ENCODE assay signal across 8 mouse cellular contexts in genomic region chr6:77980137-77981052, GRCm38 (mm10). TPM values are rescaled to one million over a fixed set of nuclear protein-coding genes. Genes with fewer than 3 reads are reported as not detected.
DNase-seq lines count a peak whose midpoint lies in the region; ATAC-seq lines count a peak whose summit lies in the region.

No protein-coding gene starts in this region.

- peak overlapping the region; percentile 78 for H3K4me2 ChIP-seq in heart, embryonic 11.5 days
- H3K4me2 ChIP-seq in forebrain, embryonic 14.5 days (ENCODE audit: low read length) = peak overlapping the region; percentile 58
- H3K4me2 ChIP-seq in liver, embryonic 13.5 days = peak overlapping the region; percentile 60; the same call in 1 of the 2 replicates

- H3K36me3 ChIP-seq in heart, embryonic 11.5 days (ENCODE audit: control insufficient read depth, insufficient read depth, low read length) = no peaks in the 10 kb centered on the region
- H3K36me3 ChIP-seq in forebrain, embryonic 14.5 days (ENCODE audit: control insufficient read depth, insufficient read depth, low read length) = no peaks in the 10 kb centered on the region
- H3K36me3 ChIP-seq in liver, embryonic 13.5 days = no peaks in the 10 kb centered on the region

- no peak overlapping the region for H3K9ac ChIP-seq in heart, embryonic 11.5 days (ENCODE audit: low read depth, low read length)
- peak overlapping the region; percentile 72 for H3K9ac ChIP-seq in forebrain, embryonic 14.5 days (ENCODE audit: low read length)
- no peak overlapping the region for H3K9ac ChIP-seq in liver, embryonic 13.5 days

- intact Hi-C loops in left cerebral cortex, postnatal 25 days (cut with DNase I) = no loop called here

- no peak for DNase-seq in heart, adult 18-20 months
- DNase-seq in MN1 (ENCODE audit: low spot score) = peak; percentile 6
- DNase-seq in forebrain, embryonic 14.5 days (ENCODE audit: low spot score) = peak; percentile 54
- DNase-seq in liver, embryonic 13.5 days = no peak
- DNase-seq in gastrocnemius, adult 8-10 months (ENCODE audit: low spot score in 2 of 2) = no peak
- DNase-seq in right cerebral cortex, adult 18-20 months = no peak
- no peak for DNase-seq in left cerebral cortex, postnatal 25 days (ENCODE audit: low spot score in 2 of 2)

- no peaks in the 10 kb centered on the region for H3K9me3 ChIP-seq in heart, embryonic 11.5 days (replicated peaks; ENCODE audit: control insufficient read depth, low read length)
- no peaks in the 10 kb centered on the region for H3K9me3 ChIP-seq in forebrain, embryonic 14.5 days (replicated peaks; ENCODE audit: control insufficient read depth, low read length)
- no peaks in the 10 kb centered on the region for H3K9me3 ChIP-seq in liver, embryonic 13.5 days (replicated peaks)

- no peak overlapping the region; the same call in 1 of the 2 replicates for H3K4me3 ChIP-seq in heart, embryonic 11.5 days (ENCODE audit: low read depth, low read length)
- H3K4me3 ChIP-seq in forebrain, embryonic 14.5 days (ENCODE audit: low read depth, low read length) = peak overlapping the region; percentile 57
- H3K4me3 ChIP-seq in liver, embryonic 13.5 days (replicated peaks) = no peak overlapping the region

- no peaks in the 10 kb centered on the region; the same call in 1 of the 2 replicates for H3K27me3 ChIP-seq in heart, embryonic 11.5 days (ENCODE audit: control insufficient read depth, insufficient read depth, low read length)
- no peaks in the 10 kb centered on the region for H3K27me3 ChIP-seq in forebrain, embryonic 14.5 days (replicated peaks; ENCODE audit: control insufficient read depth, insufficient read depth, low read length)
- no peaks in the 10 kb centered on the region for H3K27me3 ChIP-seq in liver, embryonic 13.5 days

- 17% methylated on average over 15 of the region's 15 CpGs for WGBS in heart, embryonic 11.5 days (ENCODE audit: insufficient replicate concordance)
- WGBS in forebrain, embryonic 14.5 days = 5% methylated on average over 15 of the region's 15 CpGs
- 14% methylated on average over 15 of the region's 15 CpGs for WGBS in liver, embryonic 13.5 days (ENCODE audit: insufficient replicate concordance)

- no peak for ATAC-seq in heart, embryonic 11.5 days (replicated peaks; ENCODE audit: insufficient number of reproducible peaks, low FRiP score, low TSS enrichment)
- peak; percentile 22; the same call in 1 of the 2 replicates for ATAC-seq in forebrain, embryonic 14.5 days
- no peak for ATAC-seq in liver, embryonic 13.5 days (ENCODE audit: low read depth)

- H3K4me1 ChIP-seq in heart, embryonic 11.5 days (ENCODE audit: control insufficient read depth, insufficient read depth, low read length) = no peaks in the 10 kb centered on the region
- peaks cover 24% of the 10 kb centered on the region for H3K4me1 ChIP-seq in forebrain, embryonic 14.5 days (ENCODE audit: control insufficient read depth, insufficient read depth, low read length)
- H3K4me1 ChIP-seq in liver, embryonic 13.5 days (replicated peaks) = no peaks in the 10 kb centered on the region

- H3K27ac ChIP-seq in heart, embryonic 11.5 days (ENCODE audit: low read depth, low read length) = no peak overlapping the region
- peak overlapping the region; percentile 48; the same call in 1 of the 2 replicates for H3K27ac ChIP-seq in forebrain, embryonic 14.5 days (ENCODE audit: low read depth, low read length)
- H3K27ac ChIP-seq in liver, embryonic 13.5 days = no peak overlapping the region

RNA-seq across cellular contexts. Expression of gene Ctnna2, which starts 0.9 kb away (rescaled TPM):
- polyA plus RNA-seq in heart, embryonic 11.5 days (2014; fragmentation: Nextera tagmentation; extraction: Ambion mirVana) = 1.1 and 1.8 TPM in 2 replicates
- total RNA-seq in heart, adult 18-20 months (2021) = not detected
- polyA plus RNA-seq in forebrain, embryonic 14.5 days (2014; fragmentation: Nextera tagmentation; extraction: Ambion mirVana) = 89.0 and 99.8 TPM in 2 replicates
- polyA plus RNA-seq in liver, embryonic 13.5 days (2015; fragmentation: Nextera tagmentation; extraction: Ambion mirVana) = 0.27 and 0.30 TPM in 2 replicates
- under 1 TPM in 2 of 4 experiments, not detected in 2; 0.10 to 0.18 TPM for total RNA-seq in gastrocnemius, adult 8-10 months (2022)
- total RNA-seq in left cerebral cortex, postnatal 25 days (2021) = 100 to 1,000 TPM; 122 to 124 TPM

Comparison
In these comparisons a context has a peak if more than half of its experiments do, and no peak if none do; other contexts are left out.
1. DNase-seq: peak in MN1 (single experiment) and forebrain, embryonic 14.5 days (single experiment); none in heart, adult 18-20 months (0 of 2), liver, embryonic 13.5 days (single experiment), gastrocnemius, adult 8-10 months (0 of 2), right cerebral cortex, adult 18-20 months (single experiment) and left cerebral cortex, postnatal 25 days (0 of 2).
2. RNA of gene Ctnna2, which starts 0.9 kb away (total RNA-seq): 122 to 124 TPM in left cerebral cortex, postnatal 25 days; 0.10 to 0.18 TPM in gastrocnemius, adult 8-10 months and not detected in heart, adult 18-20 months; every median in the first group is over 10 times any median in the second.
3. Peak in every context shown above with its lines, with median percentiles within 50 percentile points of each other: H3K4me2 ChIP-seq.